Mouse (Mus musculus) lung, adult 2 months (tissue): ENCODE measurements around the gene Prss16. TPM values are rescaled to one million over a fixed set of nuclear protein-coding genes. Genes with fewer than 3 reads are reported as not detected.
A peak's percentile ranks its signal among the peaks of the same experiment; 100 is the strongest.

Experiments used
- DNase-seq: peaks from one replicate; pipeline ENCODE4 v3.0.0; 2022
- H3K4me1 ChIP-seq: fragments of 200-500 bp; 2 replicates; pipeline ENCODE4 v1.6.1; 2011; ENCODE audit warnings: low read length; ENCODE audit not compliant: control insufficient read depth, insufficient read depth
- H3K4me3 ChIP-seq: fragments of 200-500 bp; replicated peaks from 2 replicates; pipeline ENCODE3; 2011; ENCODE audit warnings: low read depth, mild to moderate bottlenecking, control low read depth, low read length; ENCODE audit errors: extremely low read depth
- CTCF ChIP-seq: fragments of 200-500 bp; IDR thresholded peaks from 2 replicates; pipeline ENCODE4 v1.5.1; 2011; ENCODE audit warnings: mild to moderate bottlenecking, low read length, control low read depth; ENCODE audit not compliant: insufficient read depth
- POLR2A ChIP-seq: fragments of 200-500 bp; IDR thresholded peaks from 2 replicates; pipeline ENCODE4 v1.6.1; 2011; ENCODE audit warnings: low read depth, mild to moderate bottlenecking, control low read depth, low read length, borderline replicate concordance; ENCODE audit errors: extremely low read depth
- WGBS: fragments of 180-500 bp; shearing (Covaris S2); methylation state at CpG from one replicate; pipeline ENCODE4 v1.1.7; 2018; 5-methylcytosine and 5-hydroxymethylcytosine counted together
- polyA plus RNA-seq: library from polyadenylated mRNA; depleted of rRNA; stranded (reverse); fragments of >200 nt; gene quantifications from 2 replicates; pipeline ENCODE4 v1.2.3, GENCODE M21; 2012

The Prss16 gene
- polyA plus RNA-seq, 1 experiment = 0.33 TPM

GRCm38 (mm10) chr13:22006334-22007120 lies 3.0 kb downstream of the Prss16 start:
- no peak for DNase-seq
- TF ChIP-seq POLR2A = no peak
- no peak for TF ChIP-seq CTCF
- Histone ChIP-seq H3K4me3 (peak overlapping the region; percentile 63), H3K4me1 (no peaks in the 10 kb centered on the region)
- 1% methylated on average over 38 of the region's 38 CpGs for WGBS

- peak overlapping the region; percentile 63 for H3K4me3 ChIP-seq
- no peaks in the 10 kb centered on the region for H3K4me1 ChIP-seq
- TF ChIP-seq POLR2A (no peak), CTCF (no peak)
- peak; percentile 54 for DNase-seq
- under 1% methylated on average over 45 of the region's 45 CpGs for WGBS
Measured at GRCm38 (mm10) chr13:22005605-22006333, 3.8 kb downstream of the Prss16 start.

- no peak overlapping the region for H3K4me3 ChIP-seq
- H3K4me1 ChIP-seq = 0 out of 2 replicates have a peak, but pooled peaks cover 2% of the 10 kb centered on the region
- 20% methylated on average over 5 of the region's 5 CpGs for WGBS
- no peak for DNase-seq
- TF ChIP-seq POLR2A (no peak), CTCF (no peak)
Measured at GRCm38 (mm10) chr13:22001823-22002222, 7.7 kb downstream of the Prss16 start.

GRCm38 (mm10) chr13:22001346-22001745 lies 8.2 kb downstream of the Prss16 start:
- Histone ChIP-seq H3K4me3 (no peak overlapping the region), H3K4me1 (0 out of 2 replicates have a peak, but pooled peaks cover 3% of the 10 kb centered on the region)
- TF ChIP-seq CTCF = no peak
- TF ChIP-seq POLR2A = no peak
- DNase-seq = no peak
- 78% methylated on average over 2 of the region's 2 CpGs for WGBS

- TF ChIP-seq POLR2A (no peak), CTCF (no peak)
- DNase-seq = no peak
- no peak overlapping the region for H3K4me3 ChIP-seq
- peaks cover 6% of the 10 kb centered on the region; the same call in 1 of the 2 replicates for H3K4me1 ChIP-seq
- 53% methylated on average over 4 of the region's 4 CpGs for WGBS
Measured at GRCm38 (mm10) chr13:21999147-21999546, 10.4 kb downstream of the Prss16 start.

- DNase-seq = no peak
- TF ChIP-seq CTCF (no peak), POLR2A (no peak)
- 44% methylated on average over 3 of the region's 3 CpGs for WGBS
- H3K4me1 ChIP-seq = peaks cover 6% of the 10 kb centered on the region; the same call in 1 of the 2 replicates
- H3K4me3 ChIP-seq = no peak overlapping the region
Measured at GRCm38 (mm10) chr13:21998412-21998811, 11.1 kb downstream of the Prss16 start.

- Histone ChIP-seq H3K4me3 (no peak overlapping the region), H3K4me1 (peaks cover 6% of the 10 kb centered on the region; the same call in 1 of the 2 replicates)
- TF ChIP-seq POLR2A = no peak
- no peak for TF ChIP-seq CTCF
- DNase-seq = no peak
- WGBS = 12% methylated on average over 4 of the region's 4 CpGs
Measured at GRCm38 (mm10) chr13:21997821-21998220, 11.7 kb downstream of the Prss16 start.

- no peak overlapping the region for H3K4me3 ChIP-seq
- peaks cover 6% of the 10 kb centered on the region; the same call in 1 of the 2 replicates for H3K4me1 ChIP-seq
- WGBS = 13% methylated on average over 21 of the region's 21 CpGs
- DNase-seq = no peak
- TF ChIP-seq CTCF = no peak
- TF ChIP-seq POLR2A = no peak
Measured at GRCm38 (mm10) chr13:21997201-21997820, 12.2 kb downstream of the Prss16 start.

GRCm38 (mm10) chr13:21996840-21997185 lies 12.7 kb downstream of the Prss16 start:
- H3K4me1 ChIP-seq = peaks cover 6% of the 10 kb centered on the region; the same call in 1 of the 2 replicates
- DNase-seq = no peak
- WGBS = 11% methylated on average over 13 of the region's 13 CpGs
- TF ChIP-seq POLR2A (no peak), CTCF (no peak)
- no peak overlapping the region for H3K4me3 ChIP-seq

GRCm38 (mm10) chr13:21996101-21996839 lies 13.3 kb downstream of the Prss16 start:
- no peak overlapping the region for H3K4me3 ChIP-seq
- WGBS = 12% methylated on average over 12 of the region's 12 CpGs
- DNase-seq = no peak
- TF ChIP-seq CTCF (no peak), POLR2A (no peak)
- H3K4me1 ChIP-seq = peaks cover 6% of the 10 kb centered on the region; the same call in 1 of the 2 replicates
